Mouse (Mus musculus): ENCODE data around the gene Ltbp4.

- TF ChIP-seq POLR2A (IDR thresholded peaks at IDR 0.05; ENCODE audit: low read depth, low read length) (no peak), CTCF (IDR thresholded peaks at IDR 0.05; ENCODE audit: extremely low read depth, insufficient read depth, insufficient read length, insufficient replicate concordance) (peak; percentile 82; the same call in 1 of the 2 replicates)
These were observed 35.3 kb downstream of the Ltbp4 start for GRCm38 (mm10) chr7:27302172-27302571.

Data from spleen, adult 2 months (tissue).